Mouse (Mus musculus): Measurements from ENCODE around the gene Rrp1. TPM values are rescaled to one million over a fixed set of nuclear protein-coding genes. Genes with fewer than 3 reads are reported as not detected.
A peak's percentile ranks its signal among the peaks of the same experiment; 100 is the strongest.
"Not testable (repeated sequence)": the region's sequence is repeated elsewhere in the genome, so short reads cannot be mapped to it uniquely, and the experiment has no call there.

The Rrp1 gene
- polyA plus RNA-seq, 1 experiment from 2014 or later: 316 TPM

GRCm38 (mm10) chr10:78420929-78421328 lies 8.1 kb upstream of the Rrp1 start:
- WGBS: 87% methylated on average over 2 of the region's 2 CpGs
- H3K9me3 ChIP-seq (replicated peaks): no peaks in the 10 kb centered on the region

GRCm38 (mm10) chr10:78418791-78419190 lies 5.9 kb upstream of the Rrp1 start:
- no peaks in the 10 kb centered on the region for H3K36me3 ChIP-seq
- no peak overlapping the region for H3K4me3 ChIP-seq (replicated peaks)
- no peaks in the 10 kb centered on the region for H3K27me3 ChIP-seq
- H3K9ac ChIP-seq: no peak overlapping the region
- H3K4me2 ChIP-seq: no peak overlapping the region
- no peaks in the 10 kb centered on the region for H3K9me3 ChIP-seq (replicated peaks)
- WGBS: 82% methylated on average over 2 of the region's 2 CpGs
- ATAC-seq (replicated peaks; ENCODE audit: low FRiP score): no peak
- no peak overlapping the region for H3K27ac ChIP-seq
- no peaks in the 10 kb centered on the region for H3K4me1 ChIP-seq

More at GRCm38 (mm10) chr10:78420929-78421328, 8.1 kb upstream of the Rrp1 start:
- Histone ChIP-seq H3K4me2 (no peak overlapping the region), H3K27ac (no peak overlapping the region), H3K36me3 (no peaks in the 10 kb centered on the region), H3K9ac (no peak overlapping the region), H3K4me1 (peaks cover 7% of the 10 kb centered on the region), H3K4me3 (replicated peaks) (no peak overlapping the region), H3K27me3 (no peaks in the 10 kb centered on the region)
- ATAC-seq (replicated peaks; ENCODE audit: low FRiP score): no peak

- 66% methylated on average over 5 of the region's 5 CpGs for WGBS
- Histone ChIP-seq H3K9ac (no peak overlapping the region), H3K4me3 (replicated peaks) (no peak overlapping the region), H3K27me3 (no peaks in the 10 kb centered on the region), H3K4me1 (peaks cover 5% of the 10 kb centered on the region), H3K9me3 (replicated peaks) (no peaks in the 10 kb centered on the region), H3K36me3 (no peaks in the 10 kb centered on the region), H3K27ac (no peak overlapping the region), H3K4me2 (no peak overlapping the region)
- ATAC-seq (replicated peaks; ENCODE audit: low FRiP score): no peak
Observed at GRCm38 (mm10) chr10:78417888-78418287, 5.0 kb upstream of the Rrp1 start.

GRCm38 (mm10) chr10:78414936-78415335 lies 2.1 kb upstream of the Rrp1 start:
- not testable (repeated sequence) for H3K4me2 ChIP-seq; H3K9ac ChIP-seq; H3K9me3 ChIP-seq (replicated peaks); H3K4me3 ChIP-seq (replicated peaks); ATAC-seq (replicated peaks; ENCODE audit: low FRiP score); H3K27me3 ChIP-seq; H3K27ac ChIP-seq
- WGBS: 89% methylated on average over 3 of the region's 4 CpGs
- peaks cover 13% of the 10 kb centered on the region for H3K36me3 ChIP-seq
- H3K4me1 ChIP-seq: peaks cover 19% of the 10 kb centered on the region

DNA sequence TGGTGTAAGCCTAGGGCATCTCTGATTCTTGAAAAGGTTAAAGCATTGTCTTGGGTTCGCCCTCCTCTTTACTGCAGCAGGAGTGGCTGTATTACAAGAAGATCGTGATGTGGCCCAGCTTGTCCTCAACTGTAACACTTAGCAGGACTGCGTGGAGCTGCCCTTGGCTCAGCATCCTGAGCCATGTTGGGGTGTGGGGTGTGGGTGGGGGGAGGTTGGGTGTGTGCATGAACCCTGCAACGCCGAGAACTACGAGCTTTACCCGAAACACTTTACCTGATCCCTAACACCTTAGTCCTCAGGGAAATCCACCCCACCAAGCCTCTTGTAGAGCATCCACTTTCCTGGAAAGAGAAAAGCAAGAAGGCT lies 293 bp upstream of the Rrp1 start:
- Histone ChIP-seq H3K9me3 (replicated peaks) (no peaks in the 10 kb centered on the region), H3K27me3 (no peaks in the 10 kb centered on the region), H3K4me3 (replicated peaks) (peak overlapping the region; percentile 63), H3K27ac (0 out of 2 replicates have a peak overlapping the region, but pooled peaks have one; percentile 2), H3K9ac (peak overlapping the region; percentile 24; the same call in 1 of the 2 replicates), H3K4me2 (peak overlapping the region; percentile 82), H3K36me3 (peaks cover 31% of the 10 kb centered on the region), H3K4me1 (peaks cover 19% of the 10 kb centered on the region)
- 32% methylated on average over 7 of the region's 7 CpGs for WGBS
- no peak for ATAC-seq (replicated peaks; ENCODE audit: low FRiP score)

DNA sequence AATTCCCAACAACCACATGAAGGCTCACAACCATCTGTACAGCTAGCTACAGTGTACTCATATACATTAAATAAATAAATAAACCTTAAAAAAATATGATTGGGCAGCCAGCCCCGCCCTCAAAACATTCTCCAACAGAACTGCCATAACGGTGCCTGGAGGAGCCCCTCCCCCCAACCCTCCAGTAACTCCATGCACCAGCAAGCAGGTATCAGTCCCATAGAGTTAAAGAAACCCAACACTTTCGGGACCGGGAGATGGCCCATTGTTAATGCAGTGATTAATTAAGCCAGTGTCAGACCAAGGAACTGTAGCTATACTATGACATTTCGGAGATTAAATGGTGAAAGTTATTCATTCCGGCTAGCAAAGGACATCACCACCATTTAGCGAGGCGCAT lies 992 bp downstream of the Rrp1 start:
- no peaks in the 10 kb centered on the region for H3K9me3 ChIP-seq (replicated peaks)
- H3K36me3 ChIP-seq: peaks cover 44% of the 10 kb centered on the region
- H3K4me3 ChIP-seq (replicated peaks): peak overlapping the region; percentile 63
- H3K27me3 ChIP-seq: no peaks in the 10 kb centered on the region
- H3K27ac ChIP-seq: peak overlapping the region; percentile 92
- H3K4me2 ChIP-seq: peak overlapping the region; percentile 82
- H3K9ac ChIP-seq: peak overlapping the region; percentile 70
- ATAC-seq (replicated peaks; ENCODE audit: low FRiP score): 0 out of 2 replicates have a peak, but pooled peaks have one; percentile 26
- WGBS: 9% methylated on average over 8 of the region's 8 CpGs
- H3K4me1 ChIP-seq: peaks cover 19% of the 10 kb centered on the region

DNA sequence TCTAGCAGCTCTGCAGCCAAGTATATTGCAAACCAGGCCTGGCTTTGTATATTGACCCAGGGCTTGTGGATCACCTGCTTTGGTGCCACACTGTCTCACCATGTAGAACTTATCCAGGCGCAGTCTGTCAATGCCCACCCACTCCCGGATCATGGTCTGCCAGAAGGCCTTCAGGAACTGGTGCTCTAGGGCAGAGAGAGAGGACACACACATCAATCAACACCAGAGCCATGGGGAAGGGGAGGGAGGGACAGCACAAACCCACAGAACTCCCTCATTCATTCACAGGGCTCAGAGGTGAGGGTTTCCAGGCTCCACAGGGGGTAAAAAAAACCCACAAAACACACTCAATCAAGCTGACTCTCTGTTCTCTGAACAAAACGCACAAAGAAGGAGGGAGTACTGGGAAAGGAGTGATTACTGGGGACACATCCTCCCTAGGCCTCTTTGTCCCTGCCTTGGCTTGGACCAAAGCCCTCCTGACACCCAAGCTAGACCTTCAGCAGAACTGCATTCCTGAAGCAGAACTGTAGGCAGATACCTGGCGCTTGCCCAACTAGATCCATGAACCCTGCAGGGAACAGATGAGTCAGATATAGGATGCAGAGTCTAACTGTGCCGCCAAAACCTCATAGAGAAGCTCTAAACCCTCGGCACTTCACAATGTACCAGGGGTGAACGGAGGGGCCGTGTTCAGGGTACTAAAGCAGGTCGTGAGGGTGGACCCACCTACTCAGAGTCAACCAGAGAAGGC lies 3.6 kb downstream of the Rrp1 start:
- Histone ChIP-seq H3K27me3 (no peaks in the 10 kb centered on the region), H3K9ac (no peak overlapping the region), H3K36me3 (peaks cover 69% of the 10 kb centered on the region), H3K9me3 (replicated peaks) (no peaks in the 10 kb centered on the region), H3K27ac (no peak overlapping the region), H3K4me3 (replicated peaks) (no peak overlapping the region), H3K4me2 (no peak overlapping the region), H3K4me1 (peaks cover 19% of the 10 kb centered on the region)
- ATAC-seq (replicated peaks; ENCODE audit: low FRiP score): no peak
- 81% methylated on average over 9 of the region's 9 CpGs for WGBS

DNA sequence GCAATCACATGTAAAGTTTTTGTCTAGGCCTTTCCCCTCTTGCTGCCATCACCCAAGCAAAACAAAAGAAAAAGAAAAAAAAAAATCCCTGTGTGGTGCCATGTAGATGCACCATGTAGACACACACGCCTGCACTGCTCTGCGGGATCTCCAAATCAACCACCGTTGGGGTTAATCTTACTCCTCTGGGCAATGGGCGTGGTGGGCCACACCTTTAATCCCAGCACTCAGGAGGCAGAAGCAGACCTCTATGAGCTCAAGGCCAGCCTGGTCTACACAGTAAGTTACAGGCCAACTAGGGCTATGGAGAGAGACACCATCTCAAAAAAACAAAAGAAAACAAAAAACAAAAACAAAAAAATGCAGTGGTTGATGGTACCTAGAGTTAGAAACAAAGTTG lies 5.7 kb downstream of the Rrp1 start:
- Histone ChIP-seq H3K27ac (no peak overlapping the region), H3K9me3 (replicated peaks) (no peaks in the 10 kb centered on the region), H3K4me3 (replicated peaks) (no peak overlapping the region), H3K9ac (no peak overlapping the region), H3K4me1 (peaks cover 14% of the 10 kb centered on the region), H3K36me3 (peaks cover 90% of the 10 kb centered on the region), H3K4me2 (no peak overlapping the region), H3K27me3 (no peaks in the 10 kb centered on the region)
- WGBS: 96% methylated on average over 4 of the region's 4 CpGs
- ATAC-seq (replicated peaks; ENCODE audit: low FRiP score): no peak

GRCm38 (mm10) chr10:78406152-78406551 lies 6.7 kb downstream of the Rrp1 start:
- H3K9ac ChIP-seq: no peak overlapping the region
- no peak overlapping the region for H3K4me2 ChIP-seq
- no peak overlapping the region for H3K27ac ChIP-seq
- no peaks in the 10 kb centered on the region for H3K9me3 ChIP-seq (replicated peaks)
- 87% methylated on average over 6 of the region's 6 CpGs for WGBS
- no peak overlapping the region for H3K4me3 ChIP-seq (replicated peaks)
- H3K27me3 ChIP-seq: no peaks in the 10 kb centered on the region
- ATAC-seq (replicated peaks; ENCODE audit: low FRiP score): no peak
- peaks cover 5% of the 10 kb centered on the region; the same call in 1 of the 2 replicates for H3K4me1 ChIP-seq
- peaks cover 99% of the 10 kb centered on the region for H3K36me3 ChIP-seq

DNA sequence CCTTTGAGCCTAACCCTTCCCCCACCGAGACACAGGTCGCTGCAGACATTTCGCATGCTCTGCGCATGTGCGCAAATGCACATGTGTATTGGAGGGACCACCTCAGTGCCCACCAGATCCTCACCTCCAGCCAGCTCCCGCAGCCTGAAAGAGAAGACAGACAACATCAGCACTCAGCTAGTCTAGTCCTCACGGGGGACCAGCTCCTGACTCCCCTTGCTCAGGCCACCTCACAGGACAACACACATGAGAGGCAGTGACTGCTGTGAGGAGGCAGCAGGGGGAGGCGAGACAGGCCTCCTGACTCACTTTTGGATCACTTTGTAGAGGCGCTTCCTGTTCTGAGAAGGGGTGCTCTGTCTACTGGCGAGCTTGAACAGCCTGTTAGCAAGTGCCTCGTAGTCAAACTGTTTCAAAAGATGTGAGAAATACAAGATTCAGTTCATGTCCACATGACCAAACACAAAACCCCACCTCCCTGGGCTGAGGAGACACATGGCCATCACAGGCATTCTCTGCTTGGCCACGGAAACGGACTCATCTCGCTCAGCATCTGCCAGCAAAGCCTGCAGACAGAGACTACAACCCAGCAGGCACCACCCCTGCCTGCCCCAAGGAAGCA lies 10.4 kb downstream of the Rrp1 start:
- Histone ChIP-seq H3K27ac (no peak overlapping the region), H3K36me3 (peaks cover 75% of the 10 kb centered on the region), H3K9me3 (replicated peaks) (no peaks in the 10 kb centered on the region), H3K9ac (no peak overlapping the region), H3K4me2 (no peak overlapping the region), H3K4me1 (peaks cover 25% of the 10 kb centered on the region), H3K4me3 (replicated peaks) (no peak overlapping the region), H3K27me3 (no peaks in the 10 kb centered on the region)
- 90% methylated on average over 14 of the region's 14 CpGs for WGBS
- ATAC-seq (replicated peaks; ENCODE audit: low FRiP score): no peak

- H3K4me2 ChIP-seq: no peak overlapping the region
- peaks cover 62% of the 10 kb centered on the region for H3K36me3 ChIP-seq
- H3K27me3 ChIP-seq: no peaks in the 10 kb centered on the region
- ATAC-seq (replicated peaks; ENCODE audit: low FRiP score): no peak
- 80% methylated on average over 2 of the region's 2 CpGs for WGBS
- no peak overlapping the region for H3K9ac ChIP-seq
- no peaks in the 10 kb centered on the region for H3K9me3 ChIP-seq (replicated peaks)
- no peak overlapping the region for H3K4me3 ChIP-seq (replicated peaks)
- H3K4me1 ChIP-seq: peaks cover 30% of the 10 kb centered on the region
- H3K27ac ChIP-seq: no peak overlapping the region
Observed at GRCm38 (mm10) chr10:78401127-78401526, 11.7 kb downstream of the Rrp1 start.

DNA sequence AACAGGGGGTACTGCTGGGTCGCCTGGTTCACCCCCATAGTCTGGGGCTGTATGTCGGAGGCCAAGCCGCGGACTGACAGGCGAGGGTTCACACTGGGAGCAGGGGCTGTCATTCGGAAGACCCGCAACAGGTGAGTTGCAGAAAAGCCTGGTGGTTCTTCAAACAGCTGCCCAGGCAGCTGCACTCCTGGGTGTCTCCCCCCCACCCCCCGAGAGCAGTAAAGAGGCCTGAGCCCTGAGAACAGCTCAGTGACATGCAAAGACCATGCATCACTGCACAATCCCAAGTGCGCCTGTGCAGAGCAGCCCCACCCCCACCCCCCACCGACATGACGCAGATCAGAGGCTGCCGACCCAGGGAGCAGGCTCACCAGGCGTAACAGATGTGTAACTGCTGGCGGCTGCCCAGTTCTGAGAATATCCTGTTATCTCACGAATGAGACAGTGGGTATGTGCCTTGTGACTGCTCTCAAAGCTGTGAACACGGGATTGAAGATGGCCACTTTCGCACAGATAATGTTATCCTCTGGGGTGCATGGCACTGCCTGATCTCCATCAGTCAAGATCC lies 13.7 kb downstream of the Rrp1 start:
- WGBS: 29% methylated on average over 17 of the region's 17 CpGs
- Histone ChIP-seq H3K9ac (no peak overlapping the region), H3K4me1 (peaks cover 35% of the 10 kb centered on the region), H3K27ac (peak overlapping the region; percentile 66), H3K4me2 (peak overlapping the region; percentile 36), H3K9me3 (replicated peaks) (no peaks in the 10 kb centered on the region), H3K36me3 (peaks cover 44% of the 10 kb centered on the region), H3K4me3 (replicated peaks) (no peak overlapping the region), H3K27me3 (no peaks in the 10 kb centered on the region)
- peak; percentile 75 for ATAC-seq (replicated peaks; ENCODE audit: low FRiP score)

All from kidney, embryonic 15.5 days (tissue).